Mouse (Mus musculus): ENCODE measurements around the gene Grin3b.

DNA sequence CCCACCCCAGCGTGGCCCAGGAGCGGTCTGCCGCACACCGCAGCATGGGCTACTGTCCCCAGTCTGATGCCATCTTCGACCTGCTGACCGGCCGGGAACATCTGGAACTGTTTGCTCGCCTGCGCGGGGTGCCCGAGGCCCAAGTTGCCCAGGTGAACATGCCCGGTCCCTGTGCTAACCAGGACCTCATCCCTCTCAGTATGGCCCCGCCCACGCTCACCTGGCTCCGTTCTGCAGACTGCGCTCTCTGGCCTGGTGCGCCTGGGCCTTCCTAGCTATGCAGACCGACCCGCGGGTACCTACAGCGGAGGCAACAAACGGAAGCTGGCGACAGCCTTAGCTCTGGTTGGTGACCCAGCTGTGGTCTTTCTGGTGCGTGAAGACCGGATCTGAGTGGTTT is 43.1 kb downstream of the Grin3b start:
- no peak for TF ChIP-seq CTCF (IDR thresholded peaks at IDR 0.05; ENCODE audit: low read depth, low read length)
- TF ChIP-seq POLR2A (IDR thresholded peaks at IDR 0.05; ENCODE audit: borderline replicate concordance, low read depth, low read length): no peak
